Comparison of ENCODE assay signal across 25 mouse cellular contexts in genomic region chr10:30066692-30067091, GRCm38 (mm10).
"Had no signal": no experiment of that assay in that cellular context is flagged by ENCODE, and none has a peak within 500 bp of the region (broad histone marks: within the 10 kb centered on the region; RNA-seq: fewer than 3 reads in every experiment).

No protein-coding gene starts in this region.

- H3K9ac ChIP-seq: heart, embryonic 13.5 days; heart, embryonic 15.5 days; hindbrain, embryonic 13.5 days; hindbrain, embryonic 15.5 days; limb, embryonic 12.5 days; liver, embryonic 13.5 days had no signal

- H3K4me1 ChIP-seq: heart, embryonic 13.5 days; heart, embryonic 15.5 days; hindbrain, embryonic 13.5 days; hindbrain, embryonic 15.5 days; limb, embryonic 12.5 days; liver, embryonic 13.5 days had no signal

- H3K36me3 ChIP-seq: heart, embryonic 13.5 days; heart, embryonic 15.5 days; hindbrain, embryonic 13.5 days; hindbrain, embryonic 15.5 days; limb, embryonic 12.5 days; liver, embryonic 13.5 days had no signal

- H3K27me3 ChIP-seq: heart, embryonic 13.5 days; heart, embryonic 15.5 days; hindbrain, embryonic 13.5 days; hindbrain, embryonic 15.5 days; limb, embryonic 12.5 days; liver, embryonic 13.5 days had no signal

- H3K4me3 ChIP-seq: heart, adult 2 months; heart, embryonic 13.5 days; heart, embryonic 15.5 days; hindbrain, embryonic 13.5 days; hindbrain, embryonic 15.5 days; limb, embryonic 12.5 days; liver, embryonic 13.5 days had no signal

- H3K4me2 ChIP-seq: heart, embryonic 11.5 days; heart, embryonic 13.5 days; heart, embryonic 15.5 days; hindbrain, embryonic 13.5 days; hindbrain, embryonic 15.5 days; limb, embryonic 12.5 days; liver, embryonic 11.5 days; liver, embryonic 13.5 days had no signal

- ATAC-seq: hindbrain, postnatal 0 days; intestine, embryonic 16.5 days had no signal

- H3K9me3 ChIP-seq: heart, embryonic 15.5 days; hindbrain, embryonic 13.5 days; hindbrain, embryonic 15.5 days; limb, embryonic 12.5 days; liver, embryonic 13.5 days had no signal

- DNase-seq: gastrocnemius, postnatal 14 days; gastrocnemius, postnatal 36 days; heart, adult 11 months; heart, adult 2 months; heart, postnatal 14 days; heart, postnatal 36 days; kidney, adult 11 months; kidney, adult 2 months; kidney, adult 9 months; kidney, postnatal 14 days; kidney, postnatal 36 days; layer of hippocampus, adult 9-11 months; layer of hippocampus, postnatal 36 days; left cerebral cortex, postnatal 4 days; liver; liver, embryonic 13.5 days had no signal

- H3K27ac ChIP-seq: heart, adult 2 months; heart, embryonic 13.5 days; heart, embryonic 15.5 days; hindbrain, embryonic 13.5 days; hindbrain, embryonic 15.5 days; hindbrain, postnatal 0 days; limb, embryonic 12.5 days; liver, embryonic 13.5 days had no signal
